Mouse (Mus musculus) C2C12 (cell line): ENCODE measurements around the gene Grxcr1.

Source experiments
- CTCF ChIP-seq: IDR thresholded peaks from one replicate; pipeline ENCODE4 v1.5.1; 2011; ENCODE audit not compliant: control insufficient read depth, insufficient read depth, insufficient read length
- USF1 ChIP-seq: IDR thresholded peaks from one replicate; pipeline ENCODE4 v1.6.1; 2011; ENCODE audit warnings: low read depth, mild to moderate bottlenecking, control low read depth, moderate library complexity

GRCm38 (mm10) chr5:68146818-68147217, 115.2 kb downstream of the Grxcr1 start:
- TF ChIP-seq CTCF: no peak
- TF ChIP-seq USF1: no peak
